Mouse (Mus musculus) lung, postnatal 0 days (tissue): ENCODE data around the gene Ctcf.

Experiments
- CTCF ChIP-seq: IDR thresholded peaks from 2 replicates; pipeline ENCODE4 v1.5.1; 2016; ENCODE audit warnings: antibody characterized with exemption, mild to moderate bottlenecking
- EP300 ChIP-seq: IDR thresholded peaks from 2 replicates; pipeline ENCODE4 v1.6.1; 2016; ENCODE audit warnings: antibody characterized with exemption, mild to moderate bottlenecking, control low read depth

- TF ChIP-seq CTCF (no peak), EP300 (no peak)
Measured at GRCm38 (mm10) chr8:105685325-105685724, 49.0 kb downstream of the Ctcf start.
